Mouse (Mus musculus): ENCODE measurements around the gene Htr6. TPM values are rescaled to one million over a fixed set of nuclear protein-coding genes. Genes with fewer than 3 reads are reported as not detected.

Gene Htr6
- polyA plus RNA-seq, 1 experiment from 2014 or later, result 0.56 TPM

DNA sequence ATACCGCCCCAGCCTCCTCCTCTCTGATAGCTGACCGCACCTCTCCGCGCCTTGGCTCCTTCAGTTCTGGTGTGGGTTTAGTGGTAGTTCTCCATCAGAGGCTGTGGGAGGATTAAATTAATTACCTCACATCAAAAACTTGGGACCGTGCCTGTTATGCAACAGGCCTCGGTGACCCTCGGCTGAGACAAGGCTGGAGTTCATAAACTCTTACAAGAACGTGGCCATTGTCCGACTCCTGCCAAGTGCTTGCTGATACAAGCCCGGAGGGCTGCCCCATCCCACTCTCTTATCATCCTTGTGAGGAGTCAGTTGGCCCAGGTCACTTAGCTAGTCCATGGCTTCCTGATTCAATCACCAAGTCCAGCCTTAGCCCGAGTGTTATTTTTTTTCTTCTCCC, 62.1 kb downstream of the Htr6 start:
- ATAC-seq (replicated peaks; ENCODE audit: insufficient number of reproducible peaks, low FRiP score, low TSS enrichment, low read depth), result no peak
- no peaks in the 10 kb centered on the region for H3K36me3 ChIP-seq (replicated peaks; ENCODE audit: control insufficient read depth, insufficient read depth, low read depth, low read length)
- no peaks in the 10 kb centered on the region for H3K27me3 ChIP-seq (ENCODE audit: control insufficient read depth, insufficient read depth, low read length)
- H3K4me1 ChIP-seq (ENCODE audit: control insufficient read depth, insufficient read depth, low read length), result no peaks in the 10 kb centered on the region
- no peak for DNase-seq (ENCODE audit: low spot score)
- 90% methylated on average over 11 of the region's 11 CpGs for WGBS
- no peak overlapping the region for H3K9ac ChIP-seq (replicated peaks; ENCODE audit: low read length)
- no peaks in the 10 kb centered on the region for H3K9me3 ChIP-seq (replicated peaks; ENCODE audit: control insufficient read depth, low read length)
- H3K27ac ChIP-seq (replicated peaks; ENCODE audit: low read depth, low read length), result no peak overlapping the region
- no peak overlapping the region for H3K4me2 ChIP-seq (ENCODE audit: low read depth, low read length)
- H3K4me3 ChIP-seq (ENCODE audit: low read depth, low read length), result no peak overlapping the region

- WGBS, result 97% methylated on average over 13 of the region's 13 CpGs
- H3K36me3 ChIP-seq (replicated peaks; ENCODE audit: control insufficient read depth, insufficient read depth, low read depth, low read length), result no peaks in the 10 kb centered on the region
- no peaks in the 10 kb centered on the region for H3K9me3 ChIP-seq (replicated peaks; ENCODE audit: control insufficient read depth, low read length)
- H3K4me2 ChIP-seq (ENCODE audit: low read depth, low read length), result no peak overlapping the region
- H3K27ac ChIP-seq (replicated peaks; ENCODE audit: low read depth, low read length), result no peak overlapping the region
- H3K27me3 ChIP-seq (ENCODE audit: control insufficient read depth, insufficient read depth, low read length), result no peaks in the 10 kb centered on the region
- H3K4me1 ChIP-seq (ENCODE audit: control insufficient read depth, insufficient read depth, low read length), result no peaks in the 10 kb centered on the region
- ATAC-seq (replicated peaks; ENCODE audit: insufficient number of reproducible peaks, low FRiP score, low TSS enrichment, low read depth) (no peak), DNase-seq (ENCODE audit: low spot score) (no peak)
- no peak overlapping the region for H3K9ac ChIP-seq (replicated peaks; ENCODE audit: low read length)
- no peak overlapping the region for H3K4me3 ChIP-seq (ENCODE audit: low read depth, low read length)
Observed at GRCm38 (mm10) chr4:139011201-139011702, 64.1 kb downstream of the Htr6 start.

Other genes with a start within 250 kb of the Htr6 start
- gene Pla2g5, start 212.1 kb downstream of the Htr6 start, polyA plus RNA-seq (2014; fragmentation: Nextera tagmentation; extraction: Ambion mirVana), result 0.87 and 1.5 TPM in 2 replicates
- not detected in 2 replicates for gene Gm13030, start 201.6 kb downstream of the Htr6 start, polyA plus RNA-seq (2014; fragmentation: Nextera tagmentation; extraction: Ambion mirVana)
- not detected in 2 replicates for gene Pla2g2e, start 197.6 kb downstream of the Htr6 start, polyA plus RNA-seq (2014; fragmentation: Nextera tagmentation; extraction: Ambion mirVana)
- 3.9 and 4.2 TPM in 2 replicates for gene Otud3, start 161.6 kb downstream of the Htr6 start, polyA plus RNA-seq (2014; fragmentation: Nextera tagmentation; extraction: Ambion mirVana)
- gene Rnf186, start 108.5 kb downstream of the Htr6 start, polyA plus RNA-seq (2014; fragmentation: Nextera tagmentation; extraction: Ambion mirVana), result not detected in 2 replicates
- gene Tmco4, start 102.7 kb downstream of the Htr6 start, polyA plus RNA-seq (2014; fragmentation: Nextera tagmentation; extraction: Ambion mirVana), result 1.7 and 2.2 TPM in 2 replicates
- gene Nbl1, start 17.4 kb upstream of the Htr6 start, polyA plus RNA-seq (2014; fragmentation: Nextera tagmentation; extraction: Ambion mirVana), result 91.6 and 106 TPM in 2 replicates
- 492 and 522 TPM in 2 replicates for gene Minos1, start 55.5 kb upstream of the Htr6 start, polyA plus RNA-seq (2014; fragmentation: Nextera tagmentation; extraction: Ambion mirVana)
- 314 and 316 TPM in 2 replicates for gene Capzb, start 117.3 kb upstream of the Htr6 start, polyA plus RNA-seq (2014; fragmentation: Nextera tagmentation; extraction: Ambion mirVana)
- 13.5 and 14.2 TPM in 2 replicates for gene Pqlc2, start 235.1 kb upstream of the Htr6 start, polyA plus RNA-seq (2014; fragmentation: Nextera tagmentation; extraction: Ambion mirVana)
- 137 and 146 TPM in 2 replicates for gene Akr7a5, start 235.2 kb upstream of the Htr6 start, polyA plus RNA-seq (2014; fragmentation: Nextera tagmentation; extraction: Ambion mirVana)